Mouse (Mus musculus): Measurements from ENCODE around the gene Gprc5a.

DNA sequence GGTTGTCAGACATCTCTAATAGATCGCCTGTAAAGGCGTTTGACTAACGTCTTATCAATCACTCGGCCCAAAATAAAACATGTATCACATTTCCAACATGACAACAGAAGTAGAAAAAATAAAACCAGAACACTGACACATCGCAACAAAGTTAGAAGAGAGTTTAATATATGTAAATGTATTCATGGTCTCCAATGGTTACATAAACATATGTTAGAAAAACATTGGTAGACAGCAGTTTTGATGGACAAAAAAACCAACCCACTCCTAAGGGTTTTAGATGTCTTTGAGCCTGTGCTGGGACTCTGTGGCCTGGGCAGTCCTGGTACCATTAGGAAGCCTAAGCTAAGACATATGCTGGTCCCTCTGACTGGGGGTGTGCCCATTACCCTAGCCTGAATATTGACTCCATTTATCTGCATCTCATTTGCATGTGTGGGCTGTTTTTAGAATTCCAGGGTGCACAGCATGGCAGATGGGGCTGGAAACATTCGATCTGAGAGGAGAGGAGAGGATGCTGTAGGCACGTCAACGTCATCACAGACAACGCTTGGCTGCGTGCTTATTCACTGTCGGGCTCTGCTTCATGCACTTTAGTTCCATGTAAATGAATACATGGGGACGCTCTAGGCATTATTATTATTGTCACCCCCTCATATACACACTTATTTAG lies 27.5 kb downstream of the Gprc5a start:
- TF ChIP-seq CTCF (IDR thresholded peaks at IDR 0.05; ENCODE audit: control insufficient read depth, insufficient read depth, low read length) (no peak), POLR2A (IDR thresholded peaks at IDR 0.05; ENCODE audit: borderline replicate concordance, control insufficient read depth, low read depth, low read length) (no peak)
